ENCODE assay signal across 8 mouse cellular contexts in the genomic region with DNA sequence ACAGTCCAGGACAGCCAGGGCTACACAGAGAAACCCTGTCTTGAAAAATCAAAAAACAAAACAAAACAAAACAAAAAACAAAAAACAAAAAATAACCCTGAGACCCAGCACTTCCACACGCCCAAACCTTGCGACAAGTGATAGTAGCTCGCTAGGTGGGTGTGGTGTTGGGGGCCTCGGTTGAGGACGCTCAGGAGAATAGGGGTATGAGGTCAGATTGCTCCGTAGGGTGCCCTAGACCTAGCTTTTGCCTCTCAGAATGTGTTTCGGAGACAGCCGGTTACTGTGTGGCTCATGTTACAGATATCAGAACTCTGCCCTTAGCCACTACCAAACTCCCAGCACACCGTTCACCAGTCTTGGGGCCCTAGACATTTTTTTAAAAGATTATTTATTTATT. TPM values are rescaled to one million over a fixed set of nuclear protein-coding genes. Genes with fewer than 3 reads are reported as not detected.
DNase-seq lines count a peak whose midpoint lies in the region; ATAC-seq and TF ChIP-seq lines count a peak whose summit lies in the region.

No protein-coding gene starts in this region.

- no peak overlapping the region; the same call in 1 of the 2 replicates for H3K4me3 ChIP-seq in heart, embryonic 15.5 days
- no peak overlapping the region for H3K4me3 ChIP-seq in heart, adult 2 months
- no peak overlapping the region for H3K4me3 ChIP-seq in neural tube, embryonic 12.5 days
- peak overlapping the region; percentile 49 for H3K4me3 ChIP-seq in limb, embryonic 12.5 days (replicated peaks)

- H3K4me1 ChIP-seq in heart, embryonic 15.5 days (replicated peaks) = peaks cover 13% of the 10 kb centered on the region
- H3K4me1 ChIP-seq in heart, adult 2 months (ENCODE audit: control insufficient read depth, insufficient read depth, low read length) = no peaks in the 10 kb centered on the region
- peaks cover 12% of the 10 kb centered on the region; the same call in 1 of the 2 replicates for H3K4me1 ChIP-seq in neural tube, embryonic 12.5 days
- H3K4me1 ChIP-seq in limb, embryonic 12.5 days (replicated peaks) = peaks cover 9% of the 10 kb centered on the region; the same call in 1 of the 2 replicates

- H3K79me2 ChIP-seq in heart, adult 2 months (replicated peaks; ENCODE audit: control insufficient read depth, insufficient read depth, low read length) = no peaks in the 10 kb centered on the region

- TF ChIP-seq EP300 in heart, adult 2 months (IDR thresholded peaks at IDR 0.05; ENCODE audit: insufficient read depth, low read depth, low read length) = no peak

- intact Hi-C loops in heart, adult 2 months (cut with DNase I) = loop anchor here (2.0 kb wide), 1 partner anchor 23 kb away; no protein-coding TSS in a partner anchor

- no peak for TF ChIP-seq POLR2A in heart, adult 2 months (IDR thresholded peaks at IDR 0.05; ENCODE audit: insufficient read depth, low read depth, low read length)

- no peak overlapping the region for H3K9ac ChIP-seq in heart, embryonic 15.5 days
- no peak overlapping the region for H3K9ac ChIP-seq in heart, adult 2 months (ENCODE audit: low read depth, low read length)
- no peak overlapping the region for H3K9ac ChIP-seq in neural tube, embryonic 12.5 days
- H3K9ac ChIP-seq in limb, embryonic 12.5 days (replicated peaks) = no peak overlapping the region

- no peak for ATAC-seq in heart, embryonic 15.5 days (replicated peaks; ENCODE audit: insufficient number of reproducible peaks, insufficient read depth, low FRiP score, low read depth)
- ATAC-seq in neural tube, embryonic 12.5 days (ENCODE audit: low FRiP score, low read depth) = no peak
- ATAC-seq in limb, embryonic 12.5 days (ENCODE audit: insufficient number of reproducible peaks, insufficient read depth, low FRiP score, low TSS enrichment, low read depth) = no peak

- peaks cover 2% of the 10 kb centered on the region; the same call in 1 of the 2 replicates for H3K36me3 ChIP-seq in heart, embryonic 15.5 days
- H3K36me3 ChIP-seq in heart, adult 2 months (ENCODE audit: control insufficient read depth, insufficient read depth, low read length) = no peaks in the 10 kb centered on the region
- peaks cover 7% of the 10 kb centered on the region for H3K36me3 ChIP-seq in neural tube, embryonic 12.5 days
- H3K36me3 ChIP-seq in limb, embryonic 12.5 days = peaks cover 9% of the 10 kb centered on the region

- no peak for DNase-seq in heart, adult 2 months
- DNase-seq in neural tube, embryonic 10.5 days (ENCODE audit: extremely low spot score, low spot score) = no peak
- no peak for DNase-seq in adrenal gland, postnatal 10 days
- DNase-seq in cerebellum, adult 11 months = no peak
- no peak for DNase-seq in layer of hippocampus, postnatal 14 days (ENCODE audit: low spot score in 2 of 2)

- no peak for TF ChIP-seq CTCF in heart, adult 2 months (IDR thresholded peaks at IDR 0.05)

- no peaks in the 10 kb centered on the region for H3K27me3 ChIP-seq in heart, embryonic 15.5 days
- no peaks in the 10 kb centered on the region for H3K27me3 ChIP-seq in heart, adult 2 months (ENCODE audit: control insufficient read depth, insufficient read depth, low read length)
- no peaks in the 10 kb centered on the region for H3K27me3 ChIP-seq in neural tube, embryonic 12.5 days (replicated peaks)
- H3K27me3 ChIP-seq in limb, embryonic 12.5 days = no peaks in the 10 kb centered on the region

- 0 out of 2 replicates have a peak overlapping the region, but pooled peaks have one; percentile 70 for H3K27ac ChIP-seq in heart, embryonic 15.5 days
- no peak overlapping the region for H3K27ac ChIP-seq in heart, adult 2 months
- no peak overlapping the region for H3K27ac ChIP-seq in neural tube, embryonic 12.5 days
- no peak overlapping the region for H3K27ac ChIP-seq in limb, embryonic 12.5 days

- H3K4me2 ChIP-seq in heart, embryonic 15.5 days = peak overlapping the region; percentile 88
- H3K4me2 ChIP-seq in neural tube, embryonic 12.5 days (replicated peaks) = peak overlapping the region; percentile 65; the same call in 1 of the 2 replicates
- peak overlapping the region; percentile 68 for H3K4me2 ChIP-seq in limb, embryonic 12.5 days

- WGBS in heart, embryonic 15.5 days = 79% methylated on average over 9 of the region's 9 CpGs
- 92% methylated on average over 9 of the region's 9 CpGs for WGBS in heart, adult 2 months
- WGBS in neural tube, embryonic 12.5 days = 78% methylated on average over 9 of the region's 9 CpGs
- 78% methylated on average over 9 of the region's 9 CpGs for WGBS in limb, embryonic 12.5 days

- H3K9me3 ChIP-seq in heart, embryonic 15.5 days (replicated peaks) = no peaks in the 10 kb centered on the region
- no peaks in the 10 kb centered on the region for H3K9me3 ChIP-seq in neural tube, embryonic 12.5 days
- no peaks in the 10 kb centered on the region for H3K9me3 ChIP-seq in limb, embryonic 12.5 days

RNA-seq across cellular contexts. Expression of gene Fam167b, which starts 7.4 kb away (rescaled TPM):
- polyA plus RNA-seq in heart, embryonic 15.5 days (2015; fragmentation: Nextera tagmentation; extraction: Ambion mirVana) = 4.4 and 5.0 TPM in 2 replicates
- under 1 TPM in 1 of 2 experiments, not detected in 1; 0.81 TPM for total RNA-seq in heart, adult 2 months (2021)
- 1.4 and 1.8 TPM in 2 replicates for polyA plus RNA-seq in heart, adult 2 months (2012; rRNA removed)
- polyA plus RNA-seq in neural tube, embryonic 12.5 days (2016; fragmentation: Nextera tagmentation; extraction: Ambion mirVana) = 1.5 and 2.2 TPM in 2 replicates
- polyA plus RNA-seq in limb, embryonic 12.5 days (2016; fragmentation: Nextera tagmentation; extraction: Ambion mirVana) = 3.4 and 4.1 TPM in 2 replicates
- total RNA-seq in adrenal gland, postnatal 10 days (2021) = 10 to 100 TPM; 24.4 to 28.1 TPM
- under 1 TPM in 1 of 2 experiments, not detected in 1; 0.37 TPM for total RNA-seq in layer of hippocampus, postnatal 14 days (2021)

RNA-seq across cellular contexts. Expression of gene Lck, which starts 12.3 kb away (rescaled TPM):
- polyA plus RNA-seq in heart, embryonic 15.5 days (2015; fragmentation: Nextera tagmentation; extraction: Ambion mirVana) = 6.8 and 62.1 TPM in 2 replicates
- total RNA-seq in heart, adult 2 months (2021) = 1 to 10 TPM in 1 of 2 experiments, under 1 TPM in 1; 0.84 to 1.1 TPM
- 1.6 and 3.5 TPM in 2 replicates for polyA plus RNA-seq in heart, adult 2 months (2012; rRNA removed)
- polyA plus RNA-seq in neural tube, embryonic 12.5 days (2016; fragmentation: Nextera tagmentation; extraction: Ambion mirVana) = 7.8 and 8.0 TPM in 2 replicates
- polyA plus RNA-seq in limb, embryonic 12.5 days (2016; fragmentation: Nextera tagmentation; extraction: Ambion mirVana) = 12.4 and 17.0 TPM in 2 replicates
- total RNA-seq in adrenal gland, postnatal 10 days (2021) = 1 to 10 TPM; 8.1 to 9.8 TPM
- 1 to 10 TPM; 4.0 to 4.4 TPM for total RNA-seq in layer of hippocampus, postnatal 14 days (2021)

RNA-seq across cellular contexts. Expression of gene Eif3i, which starts 14.7 kb away (rescaled TPM):
- polyA plus RNA-seq in heart, embryonic 15.5 days (2015; fragmentation: Nextera tagmentation; extraction: Ambion mirVana) = 151 and 175 TPM in 2 replicates
- total RNA-seq in heart, adult 2 months (2021) = 100 to 1,000 TPM; 116 to 132 TPM
- polyA plus RNA-seq in heart, adult 2 months (2012; rRNA removed) = 185 and 257 TPM in 2 replicates
- polyA plus RNA-seq in neural tube, embryonic 12.5 days (2016; fragmentation: Nextera tagmentation; extraction: Ambion mirVana) = 200 and 208 TPM in 2 replicates
- polyA plus RNA-seq in limb, embryonic 12.5 days (2016; fragmentation: Nextera tagmentation; extraction: Ambion mirVana) = 259 and 264 TPM in 2 replicates
- total RNA-seq in adrenal gland, postnatal 10 days (2021) = 100 to 1,000 TPM; 192 to 198 TPM
- total RNA-seq in layer of hippocampus, postnatal 14 days (2021) = 100 to 1,000 TPM; 121 to 128 TPM

RNA-seq across cellular contexts. Expression of gene Tmem234, which starts 14.7 kb away (rescaled TPM):
- 136 and 147 TPM in 2 replicates for polyA plus RNA-seq in heart, embryonic 15.5 days (2015; fragmentation: Nextera tagmentation; extraction: Ambion mirVana)
- total RNA-seq in heart, adult 2 months (2021) = 10 to 100 TPM; 35.9 to 41.7 TPM
- 69.5 and 74.9 TPM in 2 replicates for polyA plus RNA-seq in heart, adult 2 months (2012; rRNA removed)
- 175 and 183 TPM in 2 replicates for polyA plus RNA-seq in neural tube, embryonic 12.5 days (2016; fragmentation: Nextera tagmentation; extraction: Ambion mirVana)
- polyA plus RNA-seq in limb, embryonic 12.5 days (2016; fragmentation: Nextera tagmentation; extraction: Ambion mirVana) = 187 and 190 TPM in 2 replicates
- 10 to 100 TPM; 83.6 to 86.2 TPM for total RNA-seq in adrenal gland, postnatal 10 days (2021)
- total RNA-seq in layer of hippocampus, postnatal 14 days (2021) = 10 to 100 TPM; 86.1 to 90.9 TPM

RNA-seq across cellular contexts. Expression of gene Dcdc2b, which starts 28.3 kb away (rescaled TPM):
- polyA plus RNA-seq in heart, embryonic 15.5 days (2015; fragmentation: Nextera tagmentation; extraction: Ambion mirVana) = 1.7 and 2.1 TPM in 2 replicates
- under 1 TPM; 0.39 to 0.45 TPM for total RNA-seq in heart, adult 2 months (2021)
- polyA plus RNA-seq in heart, adult 2 months (2012; rRNA removed) = 1.7 and 3.3 TPM in 2 replicates
- 3.1 and 3.3 TPM in 2 replicates for polyA plus RNA-seq in neural tube, embryonic 12.5 days (2016; fragmentation: Nextera tagmentation; extraction: Ambion mirVana)
- 2.3 and 2.7 TPM in 2 replicates for polyA plus RNA-seq in limb, embryonic 12.5 days (2016; fragmentation: Nextera tagmentation; extraction: Ambion mirVana)
- total RNA-seq in adrenal gland, postnatal 10 days (2021) = 1 to 10 TPM in 1 of 2 experiments, under 1 TPM in 1; 0.99 to 2.0 TPM
- total RNA-seq in layer of hippocampus, postnatal 14 days (2021) = 1 to 10 TPM; 3.4 to 4.4 TPM
